Mouse (Mus musculus) bone marrow, adult 2 months (tissue): ENCODE results near the gene Mtmr14. TPM values are rescaled to one million over a fixed set of nuclear protein-coding genes. Genes with fewer than 3 reads are reported as not detected.

Experiments used
- H3K27ac ChIP-seq: fragments of 200-500 bp; 2 replicates; pipeline ENCODE4 v1.5.1; 2012; ENCODE audit warnings: low read depth, mild to moderate bottlenecking, control low read depth, inconsistent platforms, low read length; ENCODE audit not compliant: control insufficient read depth, poor library complexity, insufficient read depth
- H3K4me1 ChIP-seq: fragments of 200-500 bp; 2 replicates; pipeline ENCODE4 v1.6.1; 2011; ENCODE audit warnings: low read length; ENCODE audit not compliant: control insufficient read depth, insufficient read depth
- H3K4me3 ChIP-seq: fragments of 200-500 bp; replicated peaks from 2 replicates; pipeline ENCODE3; 2011; ENCODE audit warnings: mild to moderate bottlenecking, low read depth, low read length, control low read depth; ENCODE audit not compliant: control insufficient read depth
- CTCF ChIP-seq: fragments of 200-500 bp; IDR thresholded peaks from 2 replicates; pipeline ENCODE4 v1.5.1; 2011; ENCODE audit warnings: low read length, control low read depth; ENCODE audit not compliant: control insufficient read depth, insufficient read depth
- POLR2A ChIP-seq: fragments of 200-500 bp; IDR thresholded peaks from 2 replicates; pipeline ENCODE4 v1.6.1; 2011; ENCODE audit warnings: low read depth, mild to moderate bottlenecking, control low read depth, low read length, borderline replicate concordance; ENCODE audit not compliant: control insufficient read depth
- WGBS: fragments of 180-500 bp; shearing (Covaris S2); methylation state at CpG from one replicate; pipeline ENCODE4 v1.1.7; 2018; 5-methylcytosine and 5-hydroxymethylcytosine counted together
- polyA plus RNA-seq: library from polyadenylated mRNA; stranded (reverse); fragments of >200 nt; gene quantifications from 2 replicates; pipeline ENCODE4 v1.2.4, GENCODE M21; 2011; ENCODE audit warnings: low replicate concordance; ENCODE audit not compliant: missing spikeins, insufficient read depth, insufficient read length

The Mtmr14 gene
- polyA plus RNA-seq, 1 experiment = 35.8 TPM

GRCm38 (mm10) chr6:113329396-113329795 lies 91.8 kb downstream of the Mtmr14 start:
- TF ChIP-seq POLR2A (no peak), CTCF (no peak)
- H3K4me1 ChIP-seq = peaks cover 3% of the 10 kb centered on the region
- 80% methylated on average over 1 of the region's 1 CpGs for WGBS
- H3K4me3 ChIP-seq = no peak overlapping the region
- H3K27ac ChIP-seq = no peak overlapping the region

- H3K27ac ChIP-seq = no peak overlapping the region
- H3K4me1 ChIP-seq = peaks cover 3% of the 10 kb centered on the region
- 2% methylated on average over 2 of the region's 2 CpGs for WGBS
- TF ChIP-seq CTCF = no peak
- no peak for TF ChIP-seq POLR2A
- H3K4me3 ChIP-seq = no peak overlapping the region
Measured at GRCm38 (mm10) chr6:113330547-113330946, 92.9 kb downstream of the Mtmr14 start.

Other genes starting within 250 kb of the Mtmr14 start
- 28.8 and 34.7 TPM in 2 replicates for gene Thumpd3, start 191.6 kb upstream of the Mtmr14 start, polyA plus RNA-seq
- 25.6 and 45.1 TPM in 2 replicates for gene Setd5, start 160.5 kb upstream of the Mtmr14 start, polyA plus RNA-seq
- gene Lhfpl4, start 42.5 kb upstream of the Mtmr14 start, polyA plus RNA-seq = 1.2 TPM in 1 of 2 replicates, not detected in the other
- gene Cpne9, start 44.5 kb downstream of the Mtmr14 start, polyA plus RNA-seq = 1.1 TPM in 1 of 2 replicates, not detected in the other
- gene Brpf1, start 69.3 kb downstream of the Mtmr14 start, polyA plus RNA-seq = 27.5 and 38.2 TPM in 2 replicates
- 1.5 and 4.4 TPM in 2 replicates for gene Ogg1, start 89.1 kb downstream of the Mtmr14 start, polyA plus RNA-seq
- gene Camk1, start 106.1 kb downstream of the Mtmr14 start, polyA plus RNA-seq = 16.0 and 28.6 TPM in 2 replicates
- gene Tada3, start 140.0 kb downstream of the Mtmr14 start, polyA plus RNA-seq = 12.0 and 21.6 TPM in 2 replicates
- gene Arpc4, start 140.3 kb downstream of the Mtmr14 start, polyA plus RNA-seq = 136 and 195 TPM in 2 replicates
- 11.9 and 27.7 TPM in 2 replicates for gene Ttll3, start 151.4 kb downstream of the Mtmr14 start, polyA plus RNA-seq
- 8.6 and 8.7 TPM in 2 replicates for gene Rpusd3, start 181.5 kb downstream of the Mtmr14 start, polyA plus RNA-seq
- gene Cidec, start 197.9 kb downstream of the Mtmr14 start, polyA plus RNA-seq = 3.2 TPM in 1 of 2 replicates, not detected in the other
- 5.0 and 14.4 TPM in 2 replicates for gene Jagn1, start 204.7 kb downstream of the Mtmr14 start, polyA plus RNA-seq
- gene Il17re, start 220.6 kb downstream of the Mtmr14 start, polyA plus RNA-seq = 4.7 and 10.0 TPM in 2 replicates
- not detected in 2 replicates for gene Il17rc, start 233.6 kb downstream of the Mtmr14 start, polyA plus RNA-seq
- gene Creld1, start 245.5 kb downstream of the Mtmr14 start, polyA plus RNA-seq = 4.7 and 13.4 TPM in 2 replicates